Mouse (Mus musculus) liver, adult 2 months (tissue): ENCODE results near the gene 0610037L13Rik.

Experiments used
- CTCF ChIP-seq: fragments of 200-500 bp; IDR thresholded peaks from 2 replicates; pipeline ENCODE4 v1.5.1; 2011; ENCODE audit warnings: low read depth, low read length, control low read depth
- POLR2A ChIP-seq: fragments of 200-500 bp; IDR thresholded peaks from 2 replicates; pipeline ENCODE4 v1.6.1; 2011; ENCODE audit warnings: low read length, control low read depth; ENCODE audit not compliant: insufficient read depth; ENCODE audit errors: extremely low read depth

DNA sequence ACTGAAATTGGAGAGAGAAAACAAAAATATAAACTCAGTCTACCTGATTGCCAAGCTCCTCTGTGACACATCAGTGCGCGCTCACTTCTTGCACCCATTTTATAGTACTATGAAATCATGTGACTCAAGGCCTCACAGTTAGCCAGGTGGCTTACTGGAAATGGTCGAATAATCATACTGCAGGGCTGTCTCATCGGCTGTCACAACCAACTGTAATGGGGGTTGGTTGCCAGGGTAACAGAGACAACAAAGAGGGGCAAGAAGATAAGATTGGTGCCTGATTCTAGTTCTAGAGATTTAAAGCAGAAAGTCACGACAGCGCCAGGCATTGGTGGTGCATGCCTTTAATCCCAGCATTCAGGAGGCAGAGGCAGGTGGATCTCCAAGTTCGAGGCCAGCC is 30.6 kb upstream of the 0610037L13Rik start:
- TF ChIP-seq CTCF (no peak), POLR2A (no peak)
